Mouse (Mus musculus): ENCODE measurements around the gene Bhlhe41. TPM values are rescaled to one million over a fixed set of nuclear protein-coding genes. Genes with fewer than 3 reads are reported as not detected.

The Bhlhe41 gene
- polyA plus RNA-seq (2015; fragmentation: Nextera tagmentation; extraction: Ambion mirVana): 2.1 and 2.9 TPM in 2 replicates

GRCm38 (mm10) chr6:145865289-145865885 lies at the start of gene Bhlhe41:
Bhlhe41 (minus strand) TSS chr6:145865558.

Other genes starting within 250 kb of the Bhlhe41 start
- gene Tuba3b, start 249.8 kb downstream of the Bhlhe41 start, polyA plus RNA-seq (2015; fragmentation: Nextera tagmentation; extraction: Ambion mirVana): not detected in 2 replicates
- gene Rassf8, start 118.8 kb downstream of the Bhlhe41 start, polyA plus RNA-seq (2015; fragmentation: Nextera tagmentation; extraction: Ambion mirVana): 5.6 and 6.5 TPM in 2 replicates
- gene Sspn, start 66.1 kb upstream of the Bhlhe41 start, polyA plus RNA-seq (2015; fragmentation: Nextera tagmentation; extraction: Ambion mirVana): 16.5 and 22.3 TPM in 2 replicates